Mouse (Mus musculus) lung, adult 18-20 months (tissue): Measurements from ENCODE around the gene Uimc1.
"Not testable (repeated sequence)": the region's sequence is repeated elsewhere in the genome, so short reads cannot be mapped to it uniquely, and the experiment has no call there.

Source experiments
- DNase-seq, 2 experiments: peaks; one replicate each; pipeline ENCODE4 v3.0.0; 2022; ENCODE audit warnings: mixed read lengths in 2 of 2

Gene Uimc1

DNA sequence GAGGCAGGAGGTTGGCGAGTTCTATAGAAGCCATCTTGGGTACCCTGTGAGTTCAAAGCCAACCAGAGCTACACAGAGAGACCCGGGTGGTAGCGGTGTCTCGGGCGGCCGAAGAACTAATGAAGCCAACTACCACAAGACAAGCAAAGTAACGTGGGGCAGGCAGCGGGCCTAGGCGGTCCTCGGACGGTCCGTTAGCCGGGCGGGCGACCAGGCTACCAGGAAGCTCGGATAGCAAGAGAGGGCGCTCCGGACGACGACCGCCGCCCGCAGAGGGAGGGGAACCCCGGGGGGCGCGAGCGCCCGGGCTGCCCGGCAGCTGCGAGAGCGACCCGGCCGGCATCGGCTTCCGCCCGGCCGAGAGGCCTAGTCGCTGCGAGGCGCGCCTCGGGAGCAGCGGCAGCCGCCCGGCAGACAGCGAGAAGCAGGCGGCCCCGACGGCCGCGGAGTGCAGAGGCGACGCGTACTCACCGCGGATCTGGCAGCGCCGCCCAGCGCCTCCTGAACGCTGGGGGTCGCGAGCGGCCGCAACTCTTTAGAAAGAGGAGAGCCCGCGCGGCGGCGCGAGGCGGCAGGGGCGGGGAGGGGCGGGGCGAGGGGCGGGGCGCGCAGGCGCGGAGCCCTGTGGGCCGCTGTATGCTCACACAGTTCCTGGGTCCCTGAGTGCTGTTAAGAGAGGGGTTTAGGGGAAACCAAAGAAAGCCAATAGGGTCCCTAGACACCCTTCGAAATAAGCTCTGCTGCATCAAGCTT lies at the start of gene Uimc1:
TSS of gene Uimc1 (minus strand) at position 575 of the 753 bp plus-strand sequence.
- peak; percentile 81 to 83 for DNase-seq

DNA sequence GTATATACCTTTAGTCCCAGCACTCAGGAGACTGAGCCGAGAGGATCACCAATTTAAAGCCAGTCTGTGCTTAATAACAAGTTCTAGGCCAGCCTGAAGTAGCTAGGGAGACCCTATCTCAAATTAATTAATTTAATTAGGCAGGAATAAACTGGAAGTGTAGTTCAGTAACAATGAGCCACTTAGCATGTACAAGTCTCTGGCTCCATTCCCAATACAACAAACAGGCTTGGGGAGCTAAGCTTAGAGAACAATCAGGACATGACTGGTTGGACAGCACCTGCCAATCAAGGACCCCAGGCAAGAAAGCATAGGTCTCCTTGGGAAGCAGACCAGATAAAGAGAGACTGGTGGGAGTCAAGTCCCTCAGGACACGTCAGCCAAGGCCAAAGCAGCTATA lies 40.2 kb upstream of the Uimc1 start:
- no peak for DNase-seq

DNA sequence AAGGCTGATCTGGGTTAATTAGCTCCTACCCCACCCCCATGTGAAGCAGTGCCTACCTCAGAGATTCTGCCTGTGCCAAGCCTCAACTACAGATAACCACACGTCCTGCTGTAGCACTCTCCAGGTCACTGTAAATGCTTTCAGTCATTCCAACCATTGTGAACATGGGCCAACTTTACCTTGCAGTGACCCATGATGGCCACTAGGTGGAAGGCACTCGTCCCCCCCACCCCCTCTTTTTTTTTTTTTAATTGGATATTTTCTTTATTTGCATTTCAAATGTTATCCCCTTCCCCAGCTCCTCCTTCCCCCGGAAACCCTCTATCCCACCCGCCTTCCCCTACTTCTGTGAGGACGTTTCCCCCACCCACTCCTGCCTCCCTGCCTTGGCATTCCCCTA lies 35.3 kb upstream of the Uimc1 start:
- no peak for DNase-seq

DNA sequence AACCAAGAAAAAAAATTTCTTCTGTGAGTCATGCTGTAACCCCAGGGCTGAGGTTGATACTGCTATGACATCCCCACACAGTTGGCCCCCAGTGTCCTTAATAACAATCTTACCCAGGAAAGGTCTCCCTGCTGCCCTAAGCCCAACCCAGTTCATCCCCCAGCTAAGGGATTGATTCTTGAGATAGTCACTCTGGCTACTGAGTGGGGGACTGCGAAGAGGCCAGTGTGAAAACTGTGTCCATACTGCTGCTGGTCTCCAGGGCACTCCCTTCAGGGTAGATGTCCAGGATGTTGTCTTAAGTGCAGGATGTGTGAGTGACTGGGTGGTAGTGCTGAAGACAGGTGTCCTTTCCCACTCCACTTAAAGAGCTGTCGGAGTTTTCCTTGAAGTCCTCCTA lies 33.3 kb upstream of the Uimc1 start, which contains the start of gene Gm17617:
TSS of gene Gm17617 (minus strand) at position 101 of the 400 bp plus-strand sequence.
- no peak for DNase-seq

DNA sequence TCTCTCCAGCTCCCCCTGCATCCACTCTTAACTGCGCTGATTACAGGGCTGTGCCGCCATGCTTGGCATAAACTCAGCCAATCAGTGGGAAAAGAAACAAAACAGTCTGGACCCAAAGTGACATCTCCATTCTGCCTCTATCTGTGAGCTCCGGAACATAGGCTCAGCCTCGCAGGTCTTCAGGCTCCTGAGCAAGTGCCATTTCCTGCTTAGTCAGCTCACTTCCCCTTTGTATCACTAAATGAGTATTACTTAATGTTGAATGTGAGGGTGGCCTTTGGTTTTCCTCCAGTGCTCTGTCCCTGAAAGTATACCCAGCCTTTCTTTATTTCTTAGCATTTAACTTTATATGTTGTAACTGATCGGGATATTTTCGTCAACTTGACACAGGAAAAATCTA lies 24.8 kb upstream of the Uimc1 start:
- DNase-seq, result no peak

DNA sequence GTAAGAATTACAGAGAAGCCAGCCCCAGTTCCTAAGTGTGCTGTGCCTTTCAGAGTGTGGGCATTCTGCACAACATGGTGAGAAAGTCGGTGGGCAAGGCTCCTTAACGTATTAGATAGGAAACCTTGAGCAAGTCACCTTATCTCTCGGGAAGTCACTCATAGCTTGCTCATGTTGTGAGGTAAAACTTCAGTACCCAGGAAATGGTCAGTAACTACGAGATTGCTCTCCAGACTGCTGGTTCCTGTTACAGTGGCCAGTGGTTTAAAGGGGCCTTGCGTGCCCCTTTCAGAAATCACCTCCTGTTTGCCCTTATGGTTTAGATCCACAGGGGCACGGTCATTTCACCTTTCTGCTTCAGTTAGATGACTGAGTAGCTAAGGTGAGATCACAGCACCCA lies 14.3 kb upstream of the Uimc1 start:
- no peak for DNase-seq

DNA sequence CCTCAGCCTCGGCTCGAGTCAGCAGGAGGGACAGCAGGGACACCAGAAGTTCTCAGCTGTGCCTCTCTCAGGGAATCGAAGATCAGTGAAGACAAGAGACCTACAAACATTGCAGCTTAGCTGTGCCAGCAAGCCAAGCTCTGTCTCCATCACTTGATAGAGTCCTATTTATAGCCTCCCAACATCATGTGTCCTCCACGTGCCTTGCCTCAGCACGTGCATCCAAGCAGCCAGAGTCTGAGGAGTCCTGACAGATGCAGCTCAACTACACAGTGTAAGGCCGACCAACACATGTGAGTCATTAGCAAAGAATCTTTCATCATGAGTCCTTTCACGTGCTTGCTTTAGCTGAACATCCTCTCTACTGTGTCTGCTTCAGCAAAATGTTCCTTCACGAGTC lies 7.6 kb upstream of the Uimc1 start:
- peak; percentile 29 to 33 for DNase-seq

DNA sequence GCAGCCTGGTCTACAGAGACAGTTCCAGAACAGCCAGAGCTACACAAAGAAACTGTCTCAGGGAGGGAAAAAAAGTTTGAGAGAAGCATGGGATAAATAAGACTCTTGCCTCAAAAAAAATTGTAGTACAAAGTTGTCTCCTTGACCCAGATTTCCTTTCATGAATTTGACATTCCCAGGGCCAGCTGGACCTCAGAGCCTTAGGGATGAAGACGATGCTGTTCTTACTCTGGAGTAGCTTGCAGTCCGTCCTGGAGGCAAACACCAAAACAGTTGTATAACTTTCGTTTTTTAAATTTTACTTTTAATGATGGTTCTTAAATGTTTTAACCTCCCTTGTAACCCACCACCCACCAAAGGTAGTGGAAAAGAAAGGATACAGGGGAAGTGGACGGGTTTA lies 7.0 kb upstream of the Uimc1 start:
- no peak for DNase-seq

DNA sequence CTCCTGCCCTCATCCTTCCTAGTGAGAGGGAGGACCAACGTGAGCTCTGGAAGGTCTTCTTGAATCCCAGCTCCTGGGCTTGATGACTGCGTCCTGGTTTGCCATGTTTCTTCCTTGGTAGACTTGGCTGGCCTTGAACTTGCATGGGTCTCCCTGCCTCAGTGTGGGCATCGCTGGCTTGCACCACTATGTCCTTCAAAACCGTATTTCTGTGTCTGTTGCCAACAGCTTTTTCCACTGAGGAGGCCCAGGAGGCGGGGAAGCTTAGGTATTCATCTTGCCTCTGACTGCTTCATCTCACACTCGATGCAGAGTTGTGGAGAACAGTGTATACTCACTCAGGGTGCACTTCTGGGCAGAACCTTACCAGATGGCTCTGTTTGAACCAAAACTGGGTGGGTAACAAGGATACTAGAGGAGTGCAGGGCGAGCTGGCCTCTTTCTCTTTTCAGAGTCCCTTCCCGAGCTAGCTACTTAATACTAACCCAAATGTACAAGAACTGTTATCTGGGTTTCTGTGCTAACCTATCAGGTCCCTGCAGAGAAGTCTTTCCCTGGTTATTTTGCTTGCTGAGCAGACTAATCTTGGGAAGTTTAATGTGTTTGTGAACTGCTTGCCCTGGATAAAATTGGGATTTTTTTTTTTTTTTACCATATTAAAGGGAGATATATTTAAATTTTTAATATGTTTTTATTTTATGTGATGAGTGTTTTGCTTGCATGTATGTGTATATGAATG lies 6.0 kb upstream of the Uimc1 start:
- DNase-seq, result no peak

DNA sequence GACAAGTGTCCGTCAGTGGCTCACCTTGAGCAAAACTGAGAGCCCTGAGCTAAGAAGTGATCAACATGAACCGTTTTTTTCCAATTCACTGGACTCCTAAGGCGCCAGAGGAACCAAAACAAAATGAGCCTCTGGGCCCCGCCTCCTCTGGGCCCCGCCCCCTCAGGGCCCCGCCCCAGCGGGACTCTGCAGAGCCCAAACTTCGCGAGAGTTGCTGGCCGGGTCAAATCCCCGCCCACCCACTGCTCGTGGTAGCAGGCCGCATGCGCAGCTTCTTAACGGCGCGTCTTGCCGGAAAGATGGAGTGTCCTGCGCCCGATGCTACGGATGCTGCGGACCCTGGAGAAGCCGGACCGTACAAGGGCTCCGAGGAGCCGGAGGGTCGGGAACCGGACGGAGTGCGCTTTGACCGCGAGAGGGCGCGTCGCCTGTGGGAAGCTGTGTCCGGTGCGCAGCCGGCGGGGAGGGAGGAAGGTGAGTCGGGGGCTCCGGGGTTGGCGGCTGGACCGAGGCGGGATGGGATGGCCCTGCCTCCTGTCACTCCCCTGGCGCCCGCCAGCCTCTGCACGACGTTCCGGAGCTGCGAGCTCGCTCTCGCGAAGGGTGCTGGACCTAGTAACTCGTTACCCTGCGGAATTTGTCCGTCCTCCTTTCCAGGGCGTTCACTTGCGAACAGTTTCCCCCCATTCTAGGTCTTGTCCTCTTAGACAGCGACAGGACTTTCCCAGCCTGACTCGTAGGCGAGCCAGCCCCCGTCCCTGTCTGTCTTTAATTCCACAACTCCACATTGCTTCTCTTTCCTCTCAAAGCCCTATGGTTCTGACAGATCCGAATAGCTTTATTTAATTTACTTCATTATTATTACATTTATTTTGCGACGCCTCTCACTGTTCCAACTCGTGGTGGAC lies 5.2 kb upstream of the Uimc1 start, which contains the start of gene Zfp346:
TSS of gene Zfp346 (plus strand) at position 267 of the 908 bp plus-strand sequence.
- DNase-seq, result peak; percentile 96 to 98

DNA sequence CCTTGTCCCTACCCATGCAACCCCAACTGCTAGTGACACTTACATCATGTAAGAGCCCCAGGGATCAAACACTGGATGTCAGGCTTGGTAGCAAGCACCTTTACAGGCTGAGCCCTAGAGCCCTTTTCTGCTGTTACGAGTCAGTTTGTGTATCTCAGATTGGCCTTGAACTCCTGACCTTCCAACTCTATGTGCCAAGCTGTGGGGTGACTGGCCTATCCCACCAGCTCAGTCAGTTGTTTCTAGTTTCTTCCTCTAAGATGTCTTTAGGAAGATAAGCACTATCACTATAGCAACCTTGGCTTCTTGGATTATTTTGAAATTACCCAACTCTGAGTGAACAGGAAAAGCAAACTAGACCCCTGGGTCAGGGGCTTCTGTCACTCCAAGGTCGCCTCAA lies 3.3 kb upstream of the Uimc1 start:
- DNase-seq, result no peak

DNA sequence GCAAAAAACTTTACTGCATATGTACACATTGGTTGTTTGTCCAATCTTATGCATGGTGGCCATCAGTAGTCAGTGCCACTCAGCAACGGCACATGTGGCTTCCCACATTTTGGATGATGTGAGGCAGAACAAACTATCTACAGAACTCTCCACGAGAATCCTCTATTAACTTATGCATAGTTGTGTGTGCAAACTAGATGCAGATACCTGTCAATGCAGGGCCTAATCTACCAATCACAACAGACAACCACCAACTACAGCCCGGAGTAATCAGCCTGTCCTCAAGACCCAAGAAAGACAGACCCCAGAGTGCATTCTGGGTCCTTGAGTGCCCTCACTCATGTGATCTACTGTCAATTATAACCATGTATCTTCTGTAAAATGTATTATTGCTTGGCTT lies 2.3 kb upstream of the Uimc1 start:
- DNase-seq, result no peak

DNA sequence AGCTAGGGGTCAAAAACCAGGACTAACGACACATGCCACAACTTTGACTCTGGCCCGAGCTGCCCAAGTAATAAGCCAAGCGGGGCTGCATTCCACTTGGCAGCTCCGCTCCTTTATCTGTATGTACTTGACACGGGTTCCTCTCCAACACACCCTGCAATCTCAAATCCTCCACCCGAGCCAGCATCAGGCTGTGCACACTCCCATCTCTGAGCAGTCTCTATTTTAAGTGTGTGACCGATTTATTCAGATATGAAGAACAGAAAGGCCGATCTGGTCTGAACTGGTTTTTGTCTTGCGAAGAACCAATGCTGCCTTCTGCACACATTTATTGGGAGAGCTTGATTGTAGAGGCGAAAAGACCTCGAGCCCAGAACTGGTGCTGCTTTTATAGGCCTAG lies 1.5 kb upstream of the Uimc1 start:
- DNase-seq, result no peak

DNA sequence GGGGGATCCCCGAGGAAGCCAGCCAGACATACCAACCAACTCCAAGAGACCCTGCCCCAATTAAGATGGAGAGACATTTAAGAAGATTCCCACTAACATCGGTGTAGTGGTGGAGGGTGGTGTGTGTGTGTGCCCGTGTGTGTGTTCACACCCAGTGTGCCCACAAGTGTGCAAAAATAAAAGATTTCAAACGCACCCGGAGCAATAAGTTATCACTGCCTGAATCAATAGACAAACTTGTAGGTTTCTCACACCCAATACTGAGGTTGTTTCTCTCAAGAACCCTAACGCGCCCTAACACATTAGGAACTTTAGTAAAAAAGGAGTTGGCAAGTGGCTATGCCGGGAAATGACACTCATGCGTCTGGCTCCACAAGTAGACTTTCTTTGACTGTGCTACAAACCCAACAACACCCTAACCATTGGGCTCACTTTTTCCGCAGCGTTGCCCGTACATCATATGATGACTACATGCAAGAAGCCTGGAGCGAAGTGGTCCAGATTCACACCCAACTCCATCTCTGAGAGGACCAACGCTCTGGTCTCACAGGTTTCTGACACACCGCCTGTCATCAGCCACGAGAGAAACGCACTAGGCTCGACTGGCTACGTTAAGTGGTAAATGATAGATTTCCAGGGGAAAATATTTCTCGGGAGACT lies 904 bp downstream of the Uimc1 start:
- peak; percentile 21 to 35 for DNase-seq

DNA sequence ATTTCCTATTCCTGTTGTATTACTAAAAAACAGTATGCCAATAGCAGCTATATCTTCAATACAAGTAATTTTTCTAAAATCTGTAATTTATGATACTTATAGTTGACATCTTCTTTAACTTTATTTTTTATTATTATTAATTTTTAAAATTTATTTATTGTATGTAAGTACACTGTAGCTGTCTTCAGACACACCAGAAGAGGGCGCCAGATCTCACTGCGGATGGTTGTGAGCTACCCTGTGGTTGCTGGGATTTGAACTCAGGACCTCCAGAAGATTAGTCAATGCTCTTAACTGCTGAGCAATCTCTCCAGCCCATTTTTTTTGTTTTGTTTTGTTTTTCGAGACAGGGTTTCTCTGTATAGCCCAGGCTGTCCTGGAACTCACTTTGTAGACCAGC lies 2.3 kb downstream of the Uimc1 start:
- not testable (repeated sequence) for DNase-seq

DNA sequence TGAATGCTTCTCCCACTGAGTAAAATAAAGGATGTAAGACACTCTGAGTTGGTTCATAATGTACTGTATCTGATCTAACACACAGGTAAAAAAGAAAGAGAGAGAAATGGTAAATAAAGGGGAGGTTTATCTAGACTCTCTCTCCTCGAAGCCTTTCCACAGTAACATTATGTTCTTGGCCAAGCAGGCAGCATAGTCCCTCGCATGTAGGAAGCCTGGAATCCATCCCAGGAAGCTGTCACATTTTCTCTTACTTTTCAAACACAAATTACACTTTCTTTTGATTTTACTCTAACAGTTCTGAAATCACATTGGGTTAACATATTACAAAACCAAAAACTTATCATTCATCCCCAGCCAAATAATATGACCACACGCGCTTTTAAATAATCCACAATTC lies 7.5 kb downstream of the Uimc1 start:
- no peak for DNase-seq

DNA sequence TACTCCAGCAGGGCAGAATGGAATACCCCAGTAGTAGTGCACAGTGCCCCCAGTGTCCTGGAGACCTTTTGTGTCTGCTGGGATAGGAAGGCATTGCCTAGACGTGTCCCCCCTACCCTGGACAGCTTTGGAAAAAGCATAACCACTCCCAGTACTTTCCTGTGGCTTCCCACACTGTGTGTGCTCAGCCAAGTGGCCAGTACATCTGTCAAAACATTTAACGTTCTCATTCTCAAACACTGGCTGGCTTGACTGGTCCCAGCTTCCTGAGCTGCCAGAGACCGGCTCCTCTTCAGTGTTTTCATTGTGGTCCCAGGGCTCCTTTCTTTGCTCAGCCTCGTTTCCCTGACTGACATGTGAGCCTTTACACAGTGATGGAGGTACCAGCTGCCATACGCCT lies 24.5 kb downstream of the Uimc1 start:
- DNase-seq, result no peak

DNA sequence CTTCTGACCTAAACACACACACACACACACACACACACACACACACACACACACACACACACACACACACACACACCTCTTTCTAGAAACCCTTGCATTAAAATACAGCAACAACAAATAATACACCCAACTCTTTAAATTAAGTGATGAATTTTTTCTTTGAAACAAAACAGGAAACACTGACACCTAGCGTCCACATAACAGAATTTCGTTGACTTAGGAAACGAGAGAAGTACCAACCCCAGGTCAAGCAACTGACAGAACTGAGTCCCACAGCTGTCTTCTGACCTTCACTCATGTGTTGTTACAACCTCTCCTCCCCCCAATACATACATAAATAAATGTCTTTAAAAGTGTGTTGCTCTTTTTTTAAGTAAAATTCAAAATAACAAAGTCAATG lies 28.8 kb downstream of the Uimc1 start:
- no peak for DNase-seq

DNA sequence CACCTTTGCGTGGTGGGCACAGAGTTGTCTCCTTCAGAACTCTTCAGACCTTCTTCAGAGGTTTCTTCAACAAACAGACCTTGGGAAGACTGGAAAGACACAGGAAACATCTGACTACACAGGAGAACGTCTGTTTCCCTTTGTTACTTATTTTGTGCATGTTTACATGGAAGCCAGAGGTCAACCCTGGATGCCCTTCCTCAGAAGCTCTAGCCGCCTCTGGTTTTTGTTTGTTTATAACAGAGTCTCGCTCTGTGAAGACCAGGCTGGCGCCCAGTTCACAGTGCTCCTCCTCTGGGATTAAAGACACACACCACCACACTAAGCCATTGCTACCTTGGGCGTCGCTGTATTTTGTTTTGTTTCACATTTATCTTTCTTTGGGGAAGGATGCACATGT lies 30.4 kb downstream of the Uimc1 start:
- DNase-seq, result peak in 1 of 2 experiments; percentile 14

DNA sequence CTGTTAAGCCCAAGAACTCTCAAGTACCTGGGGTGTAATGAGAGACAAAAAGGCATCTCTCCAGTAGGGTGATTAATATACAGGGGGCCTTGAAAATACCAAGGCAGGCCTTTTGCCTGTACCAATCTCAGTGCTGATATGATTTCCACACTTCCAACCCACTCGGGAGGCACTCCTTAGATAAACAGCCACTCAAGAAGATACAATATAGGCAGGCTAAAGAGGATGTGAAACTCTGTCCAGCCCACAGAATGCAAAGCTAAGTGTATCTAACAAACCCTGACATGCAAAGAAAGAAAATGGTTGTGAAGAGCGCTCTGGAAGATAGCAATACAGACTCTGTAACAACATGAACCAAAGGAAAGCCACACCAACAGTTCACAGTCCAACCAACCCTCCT lies 36.8 kb downstream of the Uimc1 start:
- no peak for DNase-seq

DNA sequence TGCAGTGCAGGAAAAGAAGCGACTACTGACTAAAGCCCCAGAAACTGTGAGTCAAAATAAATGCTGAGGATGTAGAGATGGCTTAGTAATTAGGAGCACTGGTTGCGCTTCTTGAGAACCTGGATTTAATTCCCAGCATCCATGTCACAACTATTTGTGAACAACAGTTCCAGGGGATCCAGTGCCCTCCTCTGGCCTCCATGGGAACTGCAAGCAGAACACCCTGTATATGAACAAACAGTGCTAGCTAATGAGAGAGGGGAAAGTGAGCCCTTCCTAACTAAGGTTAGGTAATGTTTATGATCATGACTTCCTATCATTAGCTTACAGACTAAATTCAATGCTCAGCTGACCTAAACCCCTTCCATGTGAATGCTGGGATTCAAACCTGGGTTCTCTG lies 42.1 kb downstream of the Uimc1 start:
- peak; percentile 7 to 9 for DNase-seq

DNA sequence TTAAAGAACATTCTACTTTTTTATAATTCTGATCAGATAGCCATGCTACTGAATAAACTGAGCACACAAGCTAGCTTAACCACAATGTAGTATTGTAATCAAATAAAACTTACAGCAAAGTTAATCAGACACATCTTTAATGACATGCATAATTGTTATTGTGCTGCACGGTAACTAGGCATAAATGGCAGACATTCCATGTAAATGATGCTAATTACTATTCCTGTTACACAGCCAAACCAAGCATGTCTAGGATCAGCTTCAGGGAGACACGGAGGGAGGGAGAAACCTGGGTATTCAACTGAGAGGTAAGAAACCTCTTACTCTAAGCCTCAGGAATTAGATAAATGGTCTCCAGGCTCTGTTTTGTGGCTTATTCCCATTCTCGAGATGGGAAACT lies 52.4 kb downstream of the Uimc1 start:
- no peak for DNase-seq

DNA sequence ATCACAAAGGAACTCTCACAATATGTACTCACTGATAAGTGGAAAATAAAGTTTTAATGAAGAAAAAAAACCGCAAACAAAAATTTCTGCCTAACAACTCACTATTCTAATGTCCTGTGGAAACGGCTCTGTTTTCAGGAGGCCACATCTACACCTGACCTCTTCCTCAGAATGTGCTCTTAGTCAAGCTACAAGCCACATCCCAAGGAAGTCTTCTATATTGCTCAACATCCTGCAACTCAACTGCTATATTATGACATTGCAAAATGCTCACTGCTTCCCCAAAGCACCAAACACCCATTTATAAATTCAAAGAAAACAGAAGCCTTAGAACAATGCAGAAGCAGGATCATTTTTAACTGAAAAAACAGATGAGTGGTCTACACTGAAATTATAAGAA lies 60.1 kb downstream of the Uimc1 start:
- no peak for DNase-seq
